Mouse (Mus musculus) MEL (cell line): ENCODE measurements around the gene Rrh. TPM values are rescaled to one million over a fixed set of nuclear protein-coding genes. Genes with fewer than 3 reads are reported as not detected.

Experiments
- DNase-seq: peaks from one replicate; pipeline ENCODE4 v3.0.0; 2011; ENCODE audit warnings: low read depth, low spot score
- H3K27ac ChIP-seq: 2 replicates; pipeline ENCODE4 v1.5.1; 2012; ENCODE audit warnings: low read depth, mild to moderate bottlenecking, control low read depth, low read length, moderate library complexity; ENCODE audit not compliant: control insufficient read depth
- H3K27me3 ChIP-seq, 2 experiments: fragments of 150-350 bp in 1 of 2; sonication (generic) in 1 of 2; 2 replicates each; pipeline ENCODE4 v1.6.1; 2012; ENCODE audit warnings: low read length in 2 of 2, mild to moderate bottlenecking in 2 of 2, improper control_type of control experiment in 1 of 2, moderate library complexity in 1 of 2; ENCODE audit not compliant: insufficient read depth in 2 of 2, control insufficient read depth in 1 of 2
- H3K36me3 ChIP-seq, 2 experiments: 2 replicates each; pipeline ENCODE4 v1.6.1; 2012 to 2014; ENCODE audit warnings: low read length in 2 of 2, improper control_type of control experiment in 1 of 2, inconsistent platforms in 1 of 2, mild to moderate bottlenecking in 1 of 2; ENCODE audit not compliant: insufficient read depth in 2 of 2, control insufficient read depth in 1 of 2
- H3K4me1 ChIP-seq, 2 experiments: fragments of 150-350 bp in 1 of 2; sonication (generic) in 1 of 2; 2 replicates each; pipeline ENCODE4 v1.6.1; 2012; ENCODE audit warnings: low read length in 2 of 2, improper control_type of control experiment in 1 of 2, mild to moderate bottlenecking in 1 of 2; ENCODE audit not compliant: insufficient read depth in 2 of 2, control insufficient read depth in 1 of 2
- H3K4me3 ChIP-seq, 2 experiments: fragments of 150-350 bp in 1 of 2; sonication (generic) in 1 of 2; 2 replicates each; pipeline ENCODE4 v1.5.1; 2012; ENCODE audit warnings: low read depth in 2 of 2, low read length in 2 of 2, mild to moderate bottlenecking in 2 of 2, moderate library complexity in 2 of 2, control low read depth in 1 of 2, improper control_type of control experiment in 1 of 2; ENCODE audit not compliant: control insufficient read depth in 1 of 2, insufficient read depth in 1 of 2
- H3K79me2 ChIP-seq: 2 replicates; pipeline ENCODE4 v1.6.1; 2012; ENCODE audit warnings: mild to moderate bottlenecking, low read length, moderate library complexity; ENCODE audit not compliant: control insufficient read depth, poor library complexity, insufficient read depth
- H3K9ac ChIP-seq: 2 replicates; pipeline ENCODE4 v1.6.1; 2012; ENCODE audit warnings: low read depth, mild to moderate bottlenecking, control low read depth, low read length, moderate library complexity; ENCODE audit not compliant: control insufficient read depth, poor library complexity, severe bottlenecking
- H3K9me3 ChIP-seq: fragments of 150-350 bp; sonication (generic); replicated peaks from 2 replicates; pipeline ENCODE4 v1.6.1; 2012; ENCODE audit warnings: mild to moderate bottlenecking, low read length, improper control_type of control experiment, moderate library complexity; ENCODE audit not compliant: insufficient read depth
- CHD1 ChIP-seq: IDR thresholded peaks from 2 replicates; pipeline ENCODE4 v1.6.1; 2012; ENCODE audit warnings: low read depth, mild to moderate bottlenecking, inconsistent platforms, low read length, improper control_type of control experiment
- E2F4 ChIP-seq: IDR thresholded peaks from 2 replicates; pipeline ENCODE4 v1.6.1; 2011; ENCODE audit warnings: low read depth, low read length, improper control_type of control experiment, borderline replicate concordance
- ELF1 ChIP-seq: IDR thresholded peaks from 2 replicates; pipeline ENCODE4 v1.6.1; 2014; ENCODE audit warnings: low read depth, mild to moderate bottlenecking, inconsistent platforms, low read length, improper control_type of control experiment, moderate library complexity
- EP300 ChIP-seq, 2 experiments: IDR thresholded peaks; 2 replicates each; pipeline ENCODE4 v1.6.1; 2011; ENCODE audit warnings: improper control_type of control experiment in 2 of 2, low read length in 2 of 2, low read depth in 1 of 2, mild to moderate bottlenecking in 1 of 2
- GABPA ChIP-seq: IDR thresholded peaks from 2 replicates; pipeline ENCODE4 v1.6.1; 2012; ENCODE audit warnings: low read depth, mild to moderate bottlenecking, inconsistent platforms, low read length, improper control_type of control experiment, moderate library complexity
- HCFC1 ChIP-seq: IDR thresholded peaks from 2 replicates; pipeline ENCODE4 v1.6.1; 2012; ENCODE audit warnings: low read depth, mild to moderate bottlenecking, inconsistent platforms, low read length, improper control_type of control experiment, moderate library complexity
- MAFK ChIP-seq: IDR thresholded peaks from 2 replicates; pipeline ENCODE4 v1.6.1; 2011; ENCODE audit warnings: low read depth, mild to moderate bottlenecking, low read length, improper control_type of control experiment, borderline replicate concordance
- MEF2A ChIP-seq: IDR thresholded peaks from 2 replicates; pipeline ENCODE4 v1.6.1; 2014; ENCODE audit warnings: low read depth, mild to moderate bottlenecking, inconsistent platforms, low read length, improper control_type of control experiment; ENCODE audit not compliant: poor library complexity, insufficient replicate concordance, severe bottlenecking; ENCODE audit errors: extremely low read depth
- MXI1 ChIP-seq: IDR thresholded peaks from 2 replicates; pipeline ENCODE4 v1.6.1; 2011; ENCODE audit warnings: mild to moderate bottlenecking, low read depth, low read length, improper control_type of control experiment
- MYC ChIP-seq: IDR thresholded peaks from 2 replicates; pipeline ENCODE4 v1.6.1; 2011; ENCODE audit warnings: low read depth, mild to moderate bottlenecking, low read length, improper control_type of control experiment, moderate library complexity
- NELFE ChIP-seq: IDR thresholded peaks from 2 replicates; pipeline ENCODE4 v1.6.1; 2011; ENCODE audit warnings: low read depth, low read length, improper control_type of control experiment
- NRF1 ChIP-seq: IDR thresholded peaks from 2 replicates; pipeline ENCODE4 v1.6.1; 2014; ENCODE audit warnings: low read depth, mild to moderate bottlenecking, inconsistent platforms, low read length, improper control_type of control experiment, moderate library complexity; ENCODE audit not compliant: poor library complexity, insufficient read depth, severe bottlenecking
- POLR2AphosphoS2 ChIP-seq: IDR thresholded peaks from 2 replicates; pipeline ENCODE4 v1.6.1; 2011; ENCODE audit warnings: low read length, improper control_type of control experiment
- POLR2AphosphoS5 ChIP-seq: IDR thresholded peaks from 2 replicates; pipeline ENCODE4 v1.6.1; 2012; ENCODE audit warnings: low read depth, borderline replicate concordance, mild to moderate bottlenecking, inconsistent platforms, low read length, moderate library complexity, mixed read lengths
- RAD21 ChIP-seq: IDR thresholded peaks from 2 replicates; pipeline ENCODE4 v1.6.1; 2011; ENCODE audit warnings: mild to moderate bottlenecking, low read depth, low read length, improper control_type of control experiment
- RCOR1 ChIP-seq: IDR thresholded peaks from 2 replicates; pipeline ENCODE4 v1.6.1; 2012; ENCODE audit warnings: low read depth, mild to moderate bottlenecking, inconsistent platforms, low read length, improper control_type of control experiment
- SIN3A ChIP-seq: IDR thresholded peaks from 2 replicates; pipeline ENCODE4 v1.6.1; 2012; ENCODE audit warnings: low read length, improper control_type of control experiment, inconsistent platforms
- SMC3 ChIP-seq: IDR thresholded peaks from 2 replicates; pipeline ENCODE4 v1.6.1; 2011; ENCODE audit warnings: low read depth, low read length, improper control_type of control experiment
- TAL1 ChIP-seq: IDR thresholded peaks from 2 replicates; pipeline ENCODE4 v1.6.1; 2012; ENCODE audit warnings: mild to moderate bottlenecking, inconsistent platforms, low read length, moderate library complexity, mixed read lengths
- TBP ChIP-seq: IDR thresholded peaks from 2 replicates; pipeline ENCODE4 v1.8.0; 2011; ENCODE audit warnings: low read depth, low read length, improper control_type of control experiment
- USF2 ChIP-seq, 2 experiments: IDR thresholded peaks; 2 replicates each; pipeline ENCODE4 v1.6.1; 2011 to 2012; ENCODE audit warnings: improper control_type of control experiment in 2 of 2, low read length in 2 of 2, borderline replicate concordance in 1 of 2, inconsistent platforms in 1 of 2, low read depth in 1 of 2, mild to moderate bottlenecking in 1 of 2; ENCODE audit not compliant: insufficient read depth in 1 of 2
- ZC3H11A ChIP-seq: IDR thresholded peaks from 2 replicates; pipeline ENCODE4 v1.6.1; 2012; ENCODE audit warnings: low read depth, mild to moderate bottlenecking, inconsistent platforms, low read length, improper control_type of control experiment
- polyA plus RNA-seq, 2 experiments: library from polyadenylated mRNA; stranded (reverse) in 1 of 2; unstranded in 1 of 2; fragments of >175 nt in 1 of 2; fragments of >200 nt in 1 of 2; gene quantifications; 2 replicates each; pipeline versions ENCODE4 v1.2.1 to v1.2.4; 2012; ENCODE audit warnings: low replicate concordance in 2 of 2, low read depth in 1 of 2; ENCODE audit not compliant: insufficient read length in 2 of 2, insufficient read depth in 1 of 2, missing spikeins in 1 of 2
- total RNA-seq: library from RNA; depleted of rRNA; stranded (reverse); fragments of 300-350 nt; gene quantifications from 2 replicates; pipeline ENCODE4 v1.2.3, GENCODE M21; 2012

Gene Rrh
- total and polyA plus RNA-seq, 3 experiments: 0.11 to 0.19 TPM; not detected in 1

GRCm38 (mm10) chr3:129826691-129827090 lies 4.3 kb upstream of the Rrh start:
- TF ChIP-seq TBP: no peak
- no peak for TF ChIP-seq CHD1
- no peak for TF ChIP-seq TAL1
- no peak for TF ChIP-seq MAFK
- TF ChIP-seq POLR2AphosphoS5: no peak
- Histone ChIP-seq H3K27me3 (no peaks in the 10 kb centered on the region), H3K36me3 (peaks cover 7 to 20% of the 10 kb centered on the region in 2 experiments), H3K9me3 (no peaks in the 10 kb centered on the region), H3K4me3 (no peak overlapping the region), H3K79me2 (peaks cover 32% of the 10 kb centered on the region), H3K4me1 (peaks cover 4 to 15% of the 10 kb centered on the region in 2 experiments; a peak in 3 of 4 replicates), H3K9ac (no peak overlapping the region), H3K27ac (no peak overlapping the region)
- no peak for DNase-seq

- Histone ChIP-seq H3K9ac (no peak overlapping the region), H3K27me3 (no peaks in the 10 kb centered on the region), H3K79me2 (peaks cover 22% of the 10 kb centered on the region), H3K4me1 (peaks cover 4 to 14% of the 10 kb centered on the region in 2 experiments; a peak in 3 of 4 replicates), H3K4me3 (no peak overlapping the region), H3K36me3 (peaks cover 7 to 19% of the 10 kb centered on the region in 2 experiments), H3K27ac (no peak overlapping the region), H3K9me3 (no peaks in the 10 kb centered on the region)
- no peak for DNase-seq
- TF ChIP-seq EP300 (IDR thresholded peaks at IDR 0.05; ENCODE audit: low read depth in 1 of 2, low read length in 2 of 2) (no peak), SMC3 (no peak), MEF2A (no peak), POLR2AphosphoS2 (no peak), RCOR1 (no peak), ELF1 (no peak), TAL1 (no peak), CHD1 (no peak), ZC3H11A (no peak), E2F4 (no peak), POLR2AphosphoS5 (no peak), USF2 (IDR thresholded peaks at IDR 0.05; ENCODE audit: borderline replicate concordance in 1 of 2, insufficient read depth in 1 of 2, low read depth in 1 of 2, low read length in 2 of 2) (no peak), GABPA (no peak), SIN3A (no peak), RAD21 (no peak), MXI1 (no peak), MYC (no peak), NELFE (no peak), HCFC1 (no peak), NRF1 (no peak)
Measured at GRCm38 (mm10) chr3:129824891-129825290, 2.5 kb upstream of the Rrh start.
